7 mouse cellular contexts compared by ENCODE assay signal in genomic region chr7:98523070-98523812, GRCm38 (mm10). TPM values are rescaled to one million over a fixed set of nuclear protein-coding genes. Genes with fewer than 3 reads are reported as not detected.
DNase-seq lines count a peak whose midpoint lies in the region; ATAC-seq and TF ChIP-seq lines count a peak whose summit lies in the region.

No protein-coding gene starts in this region.

- peak overlapping the region; percentile 66 for H3K27ac ChIP-seq in heart, embryonic 15.5 days
- H3K27ac ChIP-seq in stomach, postnatal 0 days (replicated peaks): peak overlapping the region; percentile 73

- H3K27me3 ChIP-seq in heart, embryonic 15.5 days: no peaks in the 10 kb centered on the region
- no peaks in the 10 kb centered on the region for H3K27me3 ChIP-seq in stomach, postnatal 0 days (ENCODE audit: control insufficient read depth, insufficient read depth, low read length)

- no peak for TF ChIP-seq POLR2A in brain, embryonic 14.5 days (IDR thresholded peaks at IDR 0.05; ENCODE audit: borderline replicate concordance, extremely low read depth, insufficient read depth, insufficient read length, poor library complexity, severe bottlenecking)

- no peak for TF ChIP-seq EP300 in stomach, postnatal 0 days (optimal IDR thresholded peaks at IDR 0.05)

- no peak overlapping the region for H3K4me3 ChIP-seq in heart, embryonic 15.5 days
- H3K4me3 ChIP-seq in stomach, postnatal 0 days (ENCODE audit: low read depth, low read length): no peak overlapping the region

- 54% methylated on average over 8 of the region's 8 CpGs for WGBS in heart, embryonic 15.5 days
- 54% methylated on average over 8 of the region's 8 CpGs for WGBS in stomach, postnatal 0 days

- peak; percentile 33 for ATAC-seq in CD4-positive, CD25-positive, alpha-beta regulatory T cell, adult 4 months
- peak; percentile 41; the same call in 1 of the 2 replicates for ATAC-seq in heart, embryonic 15.5 days (replicated peaks; ENCODE audit: insufficient number of reproducible peaks, insufficient read depth, low FRiP score, low read depth)
- peak; percentile 28; the same call in 1 of the 2 replicates for ATAC-seq in stomach, postnatal 0 days (ENCODE audit: low FRiP score, low TSS enrichment)

- no peaks in the 10 kb centered on the region for H3K9me3 ChIP-seq in heart, embryonic 15.5 days (replicated peaks)
- no peaks in the 10 kb centered on the region for H3K9me3 ChIP-seq in stomach, postnatal 0 days (ENCODE audit: control insufficient read depth, low read length)

- no peak overlapping the region for H3K9ac ChIP-seq in heart, embryonic 15.5 days
- H3K9ac ChIP-seq in stomach, postnatal 0 days (ENCODE audit: low read length): no peak overlapping the region

- DNase-seq in brain, embryonic 14.5 days (ENCODE audit: low read depth): peak; percentile 51
- DNase-seq in kidney, postnatal 10 days: peak; percentile 62
- DNase-seq in stomach, postnatal 0 days (ENCODE audit: low spot score): no peak
- DNase-seq in right cerebral cortex, postnatal 25 days: no peak
- DNase-seq in urinary bladder, adult 18-20 months (ENCODE audit: low spot score in 2 of 2): no peak

- no peak overlapping the region for H3K4me2 ChIP-seq in heart, embryonic 15.5 days
- no peak overlapping the region for H3K4me2 ChIP-seq in stomach, postnatal 0 days (replicated peaks; ENCODE audit: low read depth)

- H3K4me1 ChIP-seq in heart, embryonic 15.5 days (replicated peaks): peaks cover 38% of the 10 kb centered on the region
- H3K4me1 ChIP-seq in stomach, postnatal 0 days (replicated peaks; ENCODE audit: control insufficient read depth, insufficient read depth): peaks cover 9% of the 10 kb centered on the region; the same call in 1 of the 2 replicates

- TF ChIP-seq CTCF in brain, embryonic 14.5 days (IDR thresholded peaks at IDR 0.05; ENCODE audit: borderline replicate concordance, extremely low read depth, insufficient read depth, insufficient read length): no peak
- no peak for TF ChIP-seq CTCF in stomach, postnatal 0 days (IDR thresholded peaks at IDR 0.05; ENCODE audit: low read depth)

- H3K36me3 ChIP-seq in heart, embryonic 15.5 days: no peaks in the 10 kb centered on the region
- H3K36me3 ChIP-seq in stomach, postnatal 0 days (ENCODE audit: control insufficient read depth, insufficient read depth, low read length): no peaks in the 10 kb centered on the region

RNA-seq across cellular contexts. Expression of gene Lrrc32, which starts 34.2 kb away (rescaled TPM):
- 10 to 100 TPM; 55.1 to 95.2 TPM for polyA plus RNA-seq in CD4-positive, CD25-positive, alpha-beta regulatory T cell, adult 4 months (2017; shearing (Covaris generic))
- polyA plus RNA-seq in brain, embryonic 14.5 days (2012; rRNA removed): 3.8 and 6.7 TPM in 2 replicates
- polyA plus RNA-seq in heart, embryonic 15.5 days (2015; fragmentation: Nextera tagmentation; extraction: Ambion mirVana): 7.3 and 9.1 TPM in 2 replicates
- polyA plus RNA-seq in stomach, postnatal 0 days (2015; fragmentation: Nextera tagmentation; extraction: Ambion mirVana): 3.6 and 6.0 TPM in 2 replicates

Comparison
In these comparisons a context has a peak if more than half of its experiments do, and no peak if none do; other contexts are left out.
1. DNase-seq: peak in brain, embryonic 14.5 days (single experiment) and kidney, postnatal 10 days (single experiment); none in stomach, postnatal 0 days (single experiment), right cerebral cortex, postnatal 25 days (single experiment) and urinary bladder, adult 18-20 months (0 of 2).
2. Peak in every context shown above with its lines, with median percentiles within 50 percentile points of each other: ATAC-seq.